Mouse (Mus musculus) ovary, postnatal 10 days (tissue): ENCODE results near the gene Ubap1.

Source experiments
- DNase-seq: peaks from one replicate; pipeline ENCODE4 v3.0.0; 2022; ENCODE audit warnings: low spot score

Gene Ubap1

DNA sequence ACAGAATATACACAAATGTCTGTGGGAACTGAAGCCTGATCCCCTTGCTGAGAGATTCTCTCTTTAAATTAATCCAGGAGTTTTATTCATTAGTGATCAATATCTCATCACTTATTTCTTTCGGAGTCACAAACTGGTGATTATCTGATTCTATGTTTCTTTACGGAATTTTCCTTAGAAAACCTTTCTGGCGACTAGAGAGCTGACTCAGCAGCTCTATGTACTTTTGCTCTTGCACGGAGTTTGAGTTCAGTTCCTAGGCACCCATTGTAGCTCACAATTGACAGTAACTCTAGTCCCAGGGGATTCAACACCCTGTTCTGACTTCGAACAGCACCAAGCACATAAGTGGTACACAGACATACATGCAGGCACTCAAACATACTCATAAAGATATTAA is 90.1 kb downstream of the Ubap1 start:
- DNase-seq = no peak
